Mouse (Mus musculus) lung, adult 2 months (tissue): ENCODE results near the gene Eif3m. TPM values are rescaled to one million over a fixed set of nuclear protein-coding genes. Genes with fewer than 3 reads are reported as not detected.

Experiments
- DNase-seq: peaks from one replicate; pipeline ENCODE4 v3.0.0; 2022
- H3K4me1 ChIP-seq: fragments of 200-500 bp; 2 replicates; pipeline ENCODE4 v1.6.1; 2011; ENCODE audit warnings: low read length; ENCODE audit not compliant: control insufficient read depth, insufficient read depth
- H3K4me3 ChIP-seq: fragments of 200-500 bp; replicated peaks from 2 replicates; pipeline ENCODE3; 2011; ENCODE audit warnings: low read depth, mild to moderate bottlenecking, control low read depth, low read length; ENCODE audit errors: extremely low read depth
- CTCF ChIP-seq: fragments of 200-500 bp; IDR thresholded peaks from 2 replicates; pipeline ENCODE4 v1.5.1; 2011; ENCODE audit warnings: mild to moderate bottlenecking, low read length, control low read depth; ENCODE audit not compliant: insufficient read depth
- POLR2A ChIP-seq: fragments of 200-500 bp; IDR thresholded peaks from 2 replicates; pipeline ENCODE4 v1.6.1; 2011; ENCODE audit warnings: low read depth, mild to moderate bottlenecking, control low read depth, low read length, borderline replicate concordance; ENCODE audit errors: extremely low read depth
- WGBS: fragments of 180-500 bp; shearing (Covaris S2); methylation state at CpG from one replicate; pipeline ENCODE4 v1.1.7; 2018; 5-methylcytosine and 5-hydroxymethylcytosine counted together
- polyA plus RNA-seq: library from polyadenylated mRNA; depleted of rRNA; stranded (reverse); fragments of >200 nt; gene quantifications from 2 replicates; pipeline ENCODE4 v1.2.3, GENCODE M21; 2012; rRNA removed

Eif3m gene
- polyA plus RNA-seq, 1 experiment, result 24.7 TPM

GRCm38 (mm10) chr2:105017802-105018201 is 922 bp upstream of the Eif3m start:
- no peak for DNase-seq
- TF ChIP-seq POLR2A, result no peak
- no peak for TF ChIP-seq CTCF
- peaks cover 5% of the 10 kb centered on the region for H3K4me1 ChIP-seq
- 85% methylated on average over 3 of the region's 3 CpGs for WGBS
- H3K4me3 ChIP-seq, result no peak overlapping the region

GRCm38 (mm10) chr2:105016192-105016966 is 501 bp downstream of the Eif3m start:
- Histone ChIP-seq H3K4me3 (peak overlapping the region; percentile 95), H3K4me1 (peaks cover 5% of the 10 kb centered on the region)
- WGBS, result under 1% methylated on average over 42 of the region's 43 CpGs
- TF ChIP-seq POLR2A, result no peak
- no peak for TF ChIP-seq CTCF
- no peak for DNase-seq

- no peaks in the 10 kb centered on the region for H3K4me1 ChIP-seq
- no peak for DNase-seq
- TF ChIP-seq CTCF, result no peak
- no peak for TF ChIP-seq POLR2A
- no peak overlapping the region for H3K4me3 ChIP-seq
Measured at GRCm38 (mm10) chr2:105007236-105007635, 9.6 kb downstream of the Eif3m start.

- no peak for DNase-seq
- 53% methylated on average over 3 of the region's 3 CpGs for WGBS
- TF ChIP-seq POLR2A (no peak), CTCF (no peak)
- no peak overlapping the region for H3K4me3 ChIP-seq
- no peaks in the 10 kb centered on the region for H3K4me1 ChIP-seq
Measured at GRCm38 (mm10) chr2:104996201-104996600, 20.7 kb downstream of the Eif3m start.

- WGBS, result 74% methylated on average over 2 of the region's 2 CpGs
- Histone ChIP-seq H3K4me3 (no peak overlapping the region), H3K4me1 (no peaks in the 10 kb centered on the region)
- no peak for DNase-seq
- TF ChIP-seq CTCF, result no peak
- no peak for TF ChIP-seq POLR2A
Measured at GRCm38 (mm10) chr2:104994436-104994835, 22.4 kb downstream of the Eif3m start.

- WGBS, result 95% methylated on average over 1 of the region's 1 CpGs
- TF ChIP-seq CTCF (no peak), POLR2A (no peak)
- no peak overlapping the region for H3K4me3 ChIP-seq
- DNase-seq, result no peak
- H3K4me1 ChIP-seq, result no peaks in the 10 kb centered on the region
Measured at GRCm38 (mm10) chr2:104988974-104989373, 27.9 kb downstream of the Eif3m start.

GRCm38 (mm10) chr2:104985796-104986195 is 31.1 kb downstream of the Eif3m start:
- Histone ChIP-seq H3K4me3 (no peak overlapping the region), H3K4me1 (no peaks in the 10 kb centered on the region)
- 53% methylated on average over 3 of the region's 3 CpGs for WGBS
- TF ChIP-seq CTCF, result no peak
- TF ChIP-seq POLR2A, result no peak
- no peak for DNase-seq

GRCm38 (mm10) chr2:104981712-104982111 is 35.2 kb downstream of the Eif3m start:
- TF ChIP-seq POLR2A (no peak), CTCF (no peak)
- H3K4me3 ChIP-seq, result no peak overlapping the region
- 39% methylated on average over 2 of the region's 2 CpGs for WGBS
- no peaks in the 10 kb centered on the region for H3K4me1 ChIP-seq
- no peak for DNase-seq

- H3K4me3 ChIP-seq, result no peak overlapping the region
- DNase-seq, result no peak
- no peak for TF ChIP-seq POLR2A
- TF ChIP-seq CTCF, result no peak
- no peaks in the 10 kb centered on the region for H3K4me1 ChIP-seq
- WGBS, result 58% methylated on average over 1 of the region's 1 CpGs
Measured at GRCm38 (mm10) chr2:104964492-104964891, 52.4 kb downstream of the Eif3m start.

Other genes starting within 250 kb of the Eif3m start
- gene Qser1, start 200.3 kb downstream of the Eif3m start, polyA plus RNA-seq, result 4.6 and 5.9 TPM in 2 replicates
- gene Prrg4, start 167.2 kb downstream of the Eif3m start, polyA plus RNA-seq, result 0.72 and 1.4 TPM in 2 replicates
- gene Ccdc73, start 149.3 kb downstream of the Eif3m start, polyA plus RNA-seq, result 1.1 TPM in 1 of 2 replicates, not detected in the other
- gene Gm11060, start 74.9 kb upstream of the Eif3m start, polyA plus RNA-seq, result not detected in 2 replicates
- 4.9 and 12.0 TPM in 2 replicates for gene Wt1, start 109.4 kb upstream of the Eif3m start, polyA plus RNA-seq
- gene Them7, start 207.2 kb upstream of the Eif3m start, polyA plus RNA-seq, result 0.19 TPM in 1 of 2 replicates, not detected in the other